Mouse (Mus musculus) thymus, adult 2 months (tissue): Measurements from ENCODE around the gene Macrod2.

Experiments
- CTCF ChIP-seq: fragments of 200-500 bp; IDR thresholded peaks from 2 replicates; pipeline ENCODE4 v1.5.1; 2012; ENCODE audit warnings: mild to moderate bottlenecking, control low read depth, low read length, moderate library complexity, borderline replicate concordance; ENCODE audit not compliant: control insufficient read depth, poor library complexity, insufficient read depth; ENCODE audit errors: extremely low read depth
- POLR2A ChIP-seq: fragments of 200-500 bp; IDR thresholded peaks from 2 replicates; pipeline ENCODE4 v1.6.1; 2012; ENCODE audit warnings: mild to moderate bottlenecking, low read length, control low read depth, moderate library complexity; ENCODE audit not compliant: control insufficient read depth, poor library complexity, insufficient read depth; ENCODE audit errors: extremely low read depth

DNA sequence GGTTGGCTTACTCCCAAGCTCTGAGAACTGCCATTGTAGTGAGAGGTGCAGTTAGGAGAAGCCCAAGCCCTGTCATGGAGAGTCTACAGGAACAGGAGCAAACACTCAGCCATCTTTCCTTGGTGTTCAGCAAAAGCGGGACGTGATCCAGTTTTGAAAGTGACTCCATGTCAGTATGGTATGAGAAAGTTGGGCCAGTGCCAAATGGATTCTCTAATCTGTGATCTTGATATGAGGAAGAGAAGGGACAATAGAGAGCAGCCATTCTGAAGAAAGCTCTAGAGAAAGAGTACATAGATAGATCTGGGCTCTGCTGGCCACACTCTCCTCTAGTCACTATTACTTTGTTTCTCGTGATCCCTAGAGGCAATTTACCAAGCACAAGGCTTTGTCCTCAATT, 2006.2 kb downstream of the Macrod2 start:
- no peak for TF ChIP-seq POLR2A
- TF ChIP-seq CTCF, result no peak
